Mouse (Mus musculus) heart, adult 9 months (tissue): Measurements from ENCODE around the gene Dzip1.

Experiments
- DNase-seq, 2 experiments: peaks; one replicate each; pipeline ENCODE4 v3.0.0; 2022; ENCODE audit warnings: low spot score in 2 of 2

The Dzip1 gene

GRCm38 (mm10) chr14:118836145-118836544, 89.1 kb downstream of the Dzip1 start:
- no peak for DNase-seq

GRCm38 (mm10) chr14:118834313-118834712, 90.9 kb downstream of the Dzip1 start:
- DNase-seq, result no peak

DNA sequence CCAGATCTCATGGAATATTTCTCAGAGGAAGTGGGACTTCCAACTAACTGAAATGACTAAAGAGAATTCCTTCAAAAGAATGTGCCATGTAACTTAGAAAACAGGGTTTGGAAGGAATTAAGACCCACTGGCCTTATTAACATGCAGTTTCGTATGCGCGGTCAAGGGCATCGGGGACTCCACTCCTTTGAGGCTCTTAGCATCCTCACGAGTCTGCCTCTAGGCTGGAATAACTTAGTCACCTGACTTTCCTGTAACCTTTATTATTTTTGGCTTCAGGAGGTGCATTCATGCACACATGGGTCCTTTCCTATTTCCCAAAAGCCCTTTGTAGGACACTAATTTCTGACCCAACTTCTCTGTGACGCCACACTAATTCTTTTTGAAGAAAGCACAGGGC, 92.0 kb downstream of the Dzip1 start:
- no peak for DNase-seq

DNA sequence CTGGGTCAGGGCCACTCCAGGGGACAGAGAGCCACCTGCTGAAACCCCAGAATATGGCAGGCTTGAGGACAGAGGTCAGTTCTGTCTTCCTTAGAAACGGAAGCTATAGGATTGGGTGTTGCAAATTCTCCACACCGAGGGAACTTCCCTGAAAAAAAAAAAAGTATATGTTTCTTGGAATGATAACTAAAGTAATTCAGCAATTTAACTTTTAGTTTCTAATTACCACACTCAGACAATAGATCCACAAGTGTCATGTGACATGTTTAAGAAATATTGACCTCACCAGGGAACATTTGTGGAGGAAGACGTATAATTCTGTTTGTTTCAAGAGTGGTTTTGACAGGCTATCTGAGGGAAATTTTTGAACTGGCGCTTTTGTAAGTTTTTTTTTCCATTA, 93.7 kb downstream of the Dzip1 start:
- no peak for DNase-seq

GRCm38 (mm10) chr14:118829331-118830095, 95.7 kb downstream of the Dzip1 start:
- DNase-seq, result no peak

GRCm38 (mm10) chr14:118827283-118827904, 97.9 kb downstream of the Dzip1 start:
- no peak for DNase-seq

DNA sequence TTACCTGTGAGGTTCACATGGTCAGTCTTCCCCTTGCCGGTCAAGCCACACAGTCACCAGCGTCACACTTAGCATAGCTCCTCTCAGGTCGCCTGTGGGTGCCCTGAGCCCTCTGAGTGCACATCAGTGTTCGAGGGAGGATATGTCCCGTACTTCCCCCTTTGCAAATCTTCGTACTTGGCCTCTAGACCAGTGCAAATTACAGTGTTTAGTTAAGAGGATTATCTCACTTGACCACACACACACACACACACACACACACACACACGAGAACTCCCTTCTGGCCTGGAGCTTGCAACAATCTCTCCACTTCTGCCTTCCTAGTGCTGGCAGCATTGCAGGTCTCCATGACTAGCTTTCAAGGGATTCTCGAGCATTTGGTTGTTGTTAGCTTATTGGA, 98.9 kb downstream of the Dzip1 start:
- no peak for DNase-seq
